Mouse (Mus musculus) thymus, adult 2 months (tissue): ENCODE results near the gene Ncf2.

Experiments
- CTCF ChIP-seq: fragments of 200-500 bp; IDR thresholded peaks from 2 replicates; pipeline ENCODE4 v1.5.1; 2012; ENCODE audit warnings: mild to moderate bottlenecking, control low read depth, low read length, moderate library complexity, borderline replicate concordance; ENCODE audit not compliant: control insufficient read depth, poor library complexity, insufficient read depth; ENCODE audit errors: extremely low read depth
- POLR2A ChIP-seq: fragments of 200-500 bp; IDR thresholded peaks from 2 replicates; pipeline ENCODE4 v1.6.1; 2012; ENCODE audit warnings: mild to moderate bottlenecking, low read length, control low read depth, moderate library complexity; ENCODE audit not compliant: control insufficient read depth, poor library complexity, insufficient read depth; ENCODE audit errors: extremely low read depth

DNA sequence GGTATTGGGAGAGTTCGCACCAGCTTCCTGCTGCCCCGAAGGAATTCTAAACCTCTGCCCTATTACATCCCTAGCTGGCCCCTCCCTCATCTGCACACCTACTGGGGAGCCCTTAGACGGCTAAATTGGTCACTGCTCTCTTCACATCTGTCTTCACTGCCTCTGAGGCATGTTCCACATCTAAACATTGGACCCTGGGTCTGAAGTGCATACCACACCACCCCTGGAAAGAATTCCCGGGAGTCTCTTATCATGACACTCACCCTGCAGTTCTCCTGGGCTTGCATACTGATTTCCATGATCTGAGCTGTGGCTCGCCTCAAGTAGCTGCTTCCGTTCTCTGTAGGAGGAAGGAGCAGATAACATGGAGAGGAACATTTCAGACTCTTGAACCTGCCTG lies 9.2 kb upstream of the Ncf2 start:
- TF ChIP-seq CTCF, result no peak
- no peak for TF ChIP-seq POLR2A
